Mouse (Mus musculus) heart, adult 10 weeks (tissue): Measurements from ENCODE around the gene Alg11. TPM values are rescaled to one million over a fixed set of nuclear protein-coding genes. Genes with fewer than 3 reads are reported as not detected.

Experiments
- polyA plus RNA-seq: library from polyadenylated mRNA; stranded (reverse); fragments of 350-450 nt; fragmentation: Illumina TruSeq; extraction: RNeasy Lipid Tissue Mini Kit (QIAGEN cat#74804); gene quantifications from one replicate; pipeline ENCODE4 v1.2.3, GENCODE M21; 2014; ENCODE audit warnings: low read depth, low replicate concordance

Alg11 gene
- polyA plus RNA-seq, result 5.0 TPM

DNA sequence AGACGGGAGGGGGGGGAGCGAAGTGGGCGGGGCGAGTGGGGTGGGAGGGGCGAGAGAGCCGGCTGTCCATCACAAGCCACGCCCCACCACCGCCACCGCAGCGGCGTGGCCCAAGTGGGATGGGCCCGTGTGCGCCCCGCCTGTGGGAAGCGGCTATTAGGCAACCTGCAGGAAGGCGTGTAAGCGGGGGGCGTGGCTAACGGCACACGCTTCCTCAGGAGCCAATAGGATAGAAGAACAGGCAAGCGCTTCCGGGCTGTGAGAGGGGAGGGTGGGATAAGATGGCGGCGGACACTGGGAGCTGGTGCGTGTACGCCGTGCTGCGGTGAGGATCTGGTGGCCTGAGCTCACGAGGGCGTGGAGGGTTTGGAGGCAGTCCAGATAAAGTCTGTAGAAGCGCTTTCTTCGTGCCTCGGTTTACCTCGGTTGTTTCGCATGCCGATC lies at the start of gene Alg11:
Gene Alg11 (plus strand): TSS at position 276 of the 444 bp plus-strand sequence.

GRCm38 (mm10) chr8:22059821-22060445 lies 588 bp upstream of the Alg11 start, which contains the start of gene Atp7b:
TSS of gene Atp7b (minus strand) at chr8:22060305.

Other genes starting within 250 kb of the Alg11 start
- not detected for gene Defb50, start 237.2 kb upstream of the Alg11 start, polyA plus RNA-seq
- gene Defb2, start 220.8 kb upstream of the Alg11 start, polyA plus RNA-seq, result not detected
- not detected for gene Defb10, start 201.8 kb upstream of the Alg11 start, polyA plus RNA-seq
- gene Defb9, start 175.3 kb upstream of the Alg11 start, polyA plus RNA-seq, result not detected
- not detected for gene Defb11, start 154.3 kb upstream of the Alg11 start, polyA plus RNA-seq
- gene Defb15, start 128.0 kb upstream of the Alg11 start, polyA plus RNA-seq, result not detected
- gene Defb35, start 122.4 kb upstream of the Alg11 start, polyA plus RNA-seq, result not detected
- gene Defb13, start 114.0 kb upstream of the Alg11 start, polyA plus RNA-seq, result not detected
- gene Fam90a1a, start 102.0 kb upstream of the Alg11 start, polyA plus RNA-seq, result not detected
- not detected for gene Ccdc70, start 90.9 kb upstream of the Alg11 start, polyA plus RNA-seq
- 0.08 TPM for gene Atp7b, start 416 bp upstream of the Alg11 start, polyA plus RNA-seq
- not detected for gene Nek5, start 64.3 kb downstream of the Alg11 start, polyA plus RNA-seq
- gene Nek3, start 105.7 kb downstream of the Alg11 start, polyA plus RNA-seq, result 3.2 TPM
- gene Ckap2, start 125.1 kb downstream of the Alg11 start, polyA plus RNA-seq, result 0.31 TPM
- 23.3 TPM for gene Vps36, start 132.1 kb downstream of the Alg11 start, polyA plus RNA-seq
- gene Thsd1, start 166.6 kb downstream of the Alg11 start, polyA plus RNA-seq, result 4.5 TPM
- gene Tpte, start 222.7 kb downstream of the Alg11 start, polyA plus RNA-seq, result not detected